Mouse (Mus musculus) MEL (cell line): ENCODE measurements at regions not wholly inside any gene's neighbourhood (a gene's known extent, or its start where the extent isn't known, plus 50 kb on each side); places are given as distances from the start of the nearest gene placed in this dataset.

Experiments used
- DNase-seq: peaks from one replicate; pipeline ENCODE4 v3.0.0; 2011; ENCODE audit warnings: low read depth, low spot score
- H3K27ac ChIP-seq: 2 replicates; pipeline ENCODE4 v1.5.1; 2012; ENCODE audit warnings: low read depth, mild to moderate bottlenecking, control low read depth, low read length, moderate library complexity; ENCODE audit not compliant: control insufficient read depth
- H3K27me3 ChIP-seq, 2 experiments: fragments of 150-350 bp in 1 of 2; sonication (generic) in 1 of 2; 2 replicates each; pipeline ENCODE4 v1.6.1; 2012; ENCODE audit warnings: low read length in 2 of 2, mild to moderate bottlenecking in 2 of 2, improper control_type of control experiment in 1 of 2, moderate library complexity in 1 of 2; ENCODE audit not compliant: insufficient read depth in 2 of 2, control insufficient read depth in 1 of 2
- H3K36me3 ChIP-seq, 2 experiments: 2 replicates each; pipeline ENCODE4 v1.6.1; 2012 to 2014; ENCODE audit warnings: low read length in 2 of 2, improper control_type of control experiment in 1 of 2, inconsistent platforms in 1 of 2, mild to moderate bottlenecking in 1 of 2; ENCODE audit not compliant: insufficient read depth in 2 of 2, control insufficient read depth in 1 of 2
- H3K4me1 ChIP-seq, 2 experiments: fragments of 150-350 bp in 1 of 2; sonication (generic) in 1 of 2; 2 replicates each; pipeline ENCODE4 v1.6.1; 2012; ENCODE audit warnings: low read length in 2 of 2, improper control_type of control experiment in 1 of 2, mild to moderate bottlenecking in 1 of 2; ENCODE audit not compliant: insufficient read depth in 2 of 2, control insufficient read depth in 1 of 2
- H3K4me3 ChIP-seq, 2 experiments: fragments of 150-350 bp in 1 of 2; sonication (generic) in 1 of 2; 2 replicates each; pipeline ENCODE4 v1.5.1; 2012; ENCODE audit warnings: low read depth in 2 of 2, low read length in 2 of 2, mild to moderate bottlenecking in 2 of 2, moderate library complexity in 2 of 2, control low read depth in 1 of 2, improper control_type of control experiment in 1 of 2; ENCODE audit not compliant: control insufficient read depth in 1 of 2, insufficient read depth in 1 of 2
- H3K79me2 ChIP-seq: 2 replicates; pipeline ENCODE4 v1.6.1; 2012; ENCODE audit warnings: mild to moderate bottlenecking, low read length, moderate library complexity; ENCODE audit not compliant: control insufficient read depth, poor library complexity, insufficient read depth
- H3K9ac ChIP-seq: 2 replicates; pipeline ENCODE4 v1.6.1; 2012; ENCODE audit warnings: low read depth, mild to moderate bottlenecking, control low read depth, low read length, moderate library complexity; ENCODE audit not compliant: control insufficient read depth, poor library complexity, severe bottlenecking
- H3K9me3 ChIP-seq: fragments of 150-350 bp; sonication (generic); replicated peaks from 2 replicates; pipeline ENCODE4 v1.6.1; 2012; ENCODE audit warnings: mild to moderate bottlenecking, low read length, improper control_type of control experiment, moderate library complexity; ENCODE audit not compliant: insufficient read depth
- CHD2 ChIP-seq: IDR thresholded peaks from 2 replicates; pipeline ENCODE4 v1.6.1; 2011; ENCODE audit warnings: low read length, improper control_type of control experiment
- E2F4 ChIP-seq: IDR thresholded peaks from 2 replicates; pipeline ENCODE4 v1.6.1; 2011; ENCODE audit warnings: low read depth, low read length, improper control_type of control experiment, borderline replicate concordance
- ELF1 ChIP-seq: IDR thresholded peaks from 2 replicates; pipeline ENCODE4 v1.6.1; 2014; ENCODE audit warnings: low read depth, mild to moderate bottlenecking, inconsistent platforms, low read length, improper control_type of control experiment, moderate library complexity
- EP300 ChIP-seq, 2 experiments: IDR thresholded peaks; 2 replicates each; pipeline ENCODE4 v1.6.1; 2011; ENCODE audit warnings: improper control_type of control experiment in 2 of 2, low read length in 2 of 2, low read depth in 1 of 2, mild to moderate bottlenecking in 1 of 2
- ETS1 ChIP-seq: IDR thresholded peaks from 2 replicates; pipeline ENCODE4 v1.6.1; 2012; ENCODE audit warnings: low read depth, mild to moderate bottlenecking, inconsistent platforms, low read length, improper control_type of control experiment, moderate library complexity
- HCFC1 ChIP-seq: IDR thresholded peaks from 2 replicates; pipeline ENCODE4 v1.6.1; 2012; ENCODE audit warnings: low read depth, mild to moderate bottlenecking, inconsistent platforms, low read length, improper control_type of control experiment, moderate library complexity
- MAX ChIP-seq: IDR thresholded peaks from 2 replicates; pipeline ENCODE4 v1.6.1; 2011; ENCODE audit warnings: low read length, improper control_type of control experiment
- MXI1 ChIP-seq: IDR thresholded peaks from 2 replicates; pipeline ENCODE4 v1.6.1; 2011; ENCODE audit warnings: mild to moderate bottlenecking, low read depth, low read length, improper control_type of control experiment
- MYB ChIP-seq: IDR thresholded peaks from 2 replicates; pipeline ENCODE4 v1.6.1; 2011; ENCODE audit warnings: mild to moderate bottlenecking, low read depth, low read length, improper control_type of control experiment
- POLR2A ChIP-seq, 2 experiments: IDR thresholded peaks; 2 replicates each; pipeline ENCODE4 v1.6.1; 2011 to 2012; ENCODE audit warnings: low read length in 2 of 2, mild to moderate bottlenecking in 2 of 2, control low read depth in 1 of 2, improper control_type of control experiment in 1 of 2, low read depth in 1 of 2, moderate library complexity in 1 of 2; ENCODE audit not compliant: control insufficient read depth in 1 of 2, insufficient read depth in 1 of 2, poor library complexity in 1 of 2
- POLR2AphosphoS2 ChIP-seq: IDR thresholded peaks from 2 replicates; pipeline ENCODE4 v1.6.1; 2011; ENCODE audit warnings: low read length, improper control_type of control experiment
- POLR2AphosphoS5 ChIP-seq: IDR thresholded peaks from 2 replicates; pipeline ENCODE4 v1.6.1; 2012; ENCODE audit warnings: low read depth, borderline replicate concordance, mild to moderate bottlenecking, inconsistent platforms, low read length, moderate library complexity, mixed read lengths
- RAD21 ChIP-seq: IDR thresholded peaks from 2 replicates; pipeline ENCODE4 v1.6.1; 2011; ENCODE audit warnings: mild to moderate bottlenecking, low read depth, low read length, improper control_type of control experiment
- RCOR1 ChIP-seq: IDR thresholded peaks from 2 replicates; pipeline ENCODE4 v1.6.1; 2012; ENCODE audit warnings: low read depth, mild to moderate bottlenecking, inconsistent platforms, low read length, improper control_type of control experiment
- SIN3A ChIP-seq: IDR thresholded peaks from 2 replicates; pipeline ENCODE4 v1.6.1; 2012; ENCODE audit warnings: low read length, improper control_type of control experiment, inconsistent platforms
- SMC3 ChIP-seq: IDR thresholded peaks from 2 replicates; pipeline ENCODE4 v1.6.1; 2011; ENCODE audit warnings: low read depth, low read length, improper control_type of control experiment
- USF1 ChIP-seq: IDR thresholded peaks from 2 replicates; pipeline ENCODE4 v1.6.1; 2014; ENCODE audit warnings: low read depth, mild to moderate bottlenecking, inconsistent platforms, low read length, improper control_type of control experiment, moderate library complexity
- USF2 ChIP-seq, 2 experiments: IDR thresholded peaks; 2 replicates each; pipeline ENCODE4 v1.6.1; 2011 to 2012; ENCODE audit warnings: improper control_type of control experiment in 2 of 2, low read length in 2 of 2, borderline replicate concordance in 1 of 2, inconsistent platforms in 1 of 2, low read depth in 1 of 2, mild to moderate bottlenecking in 1 of 2; ENCODE audit not compliant: insufficient read depth in 1 of 2
- ZC3H11A ChIP-seq: IDR thresholded peaks from 2 replicates; pipeline ENCODE4 v1.6.1; 2012; ENCODE audit warnings: low read depth, mild to moderate bottlenecking, inconsistent platforms, low read length, improper control_type of control experiment
- ZKSCAN1 ChIP-seq: IDR thresholded peaks from 2 replicates; pipeline ENCODE4 v1.6.1; 2012; ENCODE audit warnings: low read depth, mild to moderate bottlenecking, inconsistent platforms, low read length, improper control_type of control experiment, moderate library complexity
- ZMIZ1 ChIP-seq: IDR thresholded peaks from 2 replicates; pipeline ENCODE4 v1.6.1; 2012; ENCODE audit warnings: low read depth, mild to moderate bottlenecking, inconsistent platforms, low read length, improper control_type of control experiment, moderate library complexity
- ZNF384 ChIP-seq: IDR thresholded peaks from 2 replicates; pipeline ENCODE4 v1.6.1; 2012; ENCODE audit warnings: low read depth, mild to moderate bottlenecking, inconsistent platforms, low read length, improper control_type of control experiment

DNA sequence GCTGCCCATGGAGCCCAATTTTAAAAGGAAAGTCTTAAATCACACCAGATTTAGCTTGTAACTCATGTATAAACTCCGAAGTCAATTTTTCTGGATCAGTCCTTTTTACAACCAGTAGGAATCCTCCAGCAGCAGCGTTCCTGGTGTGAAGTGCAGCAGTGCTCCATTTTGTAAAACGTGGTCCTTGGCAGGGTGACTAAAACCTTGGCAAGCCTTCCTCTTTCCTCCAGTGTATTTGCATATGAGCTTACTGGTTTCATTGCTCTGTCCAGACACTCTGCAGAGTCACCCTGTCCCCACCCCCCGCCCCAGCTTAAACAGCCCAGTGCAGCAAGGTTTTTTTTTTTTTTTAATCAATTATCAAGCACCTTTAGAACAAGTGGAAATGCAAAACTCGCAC is 180.9 kb upstream of the Tmco5 start:
- no peak for DNase-seq
- Histone ChIP-seq H3K4me3 (no peak overlapping the region), H3K4me1 (no peaks in the 10 kb centered on the region), H3K36me3 (no peaks in the 10 kb centered on the region), H3K9ac (no peak overlapping the region), H3K9me3 (no peaks in the 10 kb centered on the region), H3K27me3 (no peaks in the 10 kb centered on the region), H3K27ac (no peak overlapping the region), H3K79me2 (no peaks in the 10 kb centered on the region)
- no peak for TF ChIP-seq ELF1
- TF ChIP-seq ZNF384, result no peak
- no peak for TF ChIP-seq SMC3
- TF ChIP-seq E2F4, result no peak
- no peak for TF ChIP-seq POLR2AphosphoS2
- TF ChIP-seq RCOR1, result no peak
- TF ChIP-seq MXI1, result no peak

DNA sequence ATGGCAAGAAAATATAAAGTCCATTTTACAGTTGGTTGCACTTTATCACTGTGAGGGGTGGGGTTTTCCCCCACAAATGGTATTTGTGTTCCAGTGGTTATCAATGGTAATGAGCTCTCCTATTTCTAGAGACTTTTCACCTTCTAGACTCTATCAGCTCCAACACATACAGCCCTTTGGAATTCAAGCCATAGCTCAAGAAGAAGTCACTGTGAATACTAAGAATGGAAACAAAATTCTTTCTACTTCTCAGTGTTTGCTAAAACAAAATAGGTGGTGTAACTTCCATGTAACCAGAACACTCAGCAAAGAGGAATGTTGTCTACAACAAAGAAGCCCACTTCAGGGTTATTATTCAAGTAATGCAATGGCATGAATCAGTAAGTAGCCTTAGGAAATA is 173.8 kb upstream of the Tmco5 start:
- Histone ChIP-seq H3K27me3 (no peaks in the 10 kb centered on the region), H3K27ac (no peak overlapping the region), H3K9me3 (no peaks in the 10 kb centered on the region), H3K36me3 (no peaks in the 10 kb centered on the region), H3K9ac (no peak overlapping the region), H3K4me3 (no peak overlapping the region), H3K79me2 (no peaks in the 10 kb centered on the region), H3K4me1 (no peaks in the 10 kb centered on the region)
- TF ChIP-seq CHD2 (no peak), ZMIZ1 (no peak), SIN3A (no peak), POLR2AphosphoS2 (no peak), HCFC1 (no peak)
- DNase-seq, result no peak

DNA sequence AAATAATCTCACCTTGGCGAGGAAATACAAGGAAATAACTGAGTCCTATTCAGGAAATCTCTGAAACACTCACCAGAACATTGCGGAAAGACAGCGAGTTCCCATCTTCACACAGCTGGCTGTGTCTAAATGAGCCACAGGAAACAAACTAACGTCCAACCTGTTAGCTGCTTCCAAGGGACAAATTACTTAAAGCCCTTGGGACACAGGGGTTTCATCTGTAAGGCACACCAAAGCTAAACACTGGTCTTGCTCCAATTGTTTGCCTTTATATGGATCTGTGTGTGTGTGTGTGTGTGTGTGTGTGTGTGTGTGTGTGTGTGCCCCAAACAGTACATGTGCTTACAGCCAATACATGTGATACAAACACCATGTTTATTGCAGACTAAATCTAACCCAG is 168.9 kb upstream of the Tmco5 start:
- no peak for DNase-seq
- Histone ChIP-seq H3K27me3 (no peaks in the 10 kb centered on the region), H3K9ac (no peak overlapping the region), H3K4me3 (no peak overlapping the region), H3K79me2 (no peaks in the 10 kb centered on the region), H3K36me3 (no peaks in the 10 kb centered on the region), H3K9me3 (no peaks in the 10 kb centered on the region), H3K27ac (no peak overlapping the region), H3K4me1 (no peaks in the 10 kb centered on the region)
- no peak for TF ChIP-seq RAD21
- no peak for TF ChIP-seq ETS1
- no peak for TF ChIP-seq EP300 (IDR thresholded peaks at IDR 0.05; ENCODE audit: low read depth in 1 of 2, low read length in 2 of 2)
- TF ChIP-seq ELF1, result no peak
- TF ChIP-seq HCFC1, result no peak
- no peak for TF ChIP-seq RCOR1
- TF ChIP-seq POLR2A (IDR thresholded peaks at IDR 0.05; ENCODE audit: control insufficient read depth in 1 of 2, insufficient read depth in 1 of 2, low read depth in 1 of 2, low read length in 2 of 2, poor library complexity in 1 of 2), result no peak
- no peak for TF ChIP-seq E2F4
- no peak for TF ChIP-seq POLR2AphosphoS5
- no peak for TF ChIP-seq MAX
- no peak for TF ChIP-seq ZKSCAN1
- no peak for TF ChIP-seq ZC3H11A
- TF ChIP-seq USF2 (IDR thresholded peaks at IDR 0.05; ENCODE audit: borderline replicate concordance in 1 of 2, insufficient read depth in 1 of 2, low read depth in 1 of 2, low read length in 2 of 2), result no peak
- TF ChIP-seq POLR2AphosphoS2, result no peak
- TF ChIP-seq USF1, result no peak
- TF ChIP-seq MYB, result no peak
